Mouse (Mus musculus) brown adipose tissue, adult 24 weeks (tissue): ENCODE measurements around the gene Tex9. TPM values are rescaled to one million over a fixed set of nuclear protein-coding genes. Genes with fewer than 3 reads are reported as not detected.

Source experiments
- H3K27ac ChIP-seq: fragments of 200-500 bp; replicated peaks from 2 replicates; pipeline ENCODE4 v1.5.1; 2012; ENCODE audit warnings: low read depth, mild to moderate bottlenecking, low read length
- H3K4me1 ChIP-seq: fragments of 200-500 bp; 2 replicates; pipeline ENCODE4 v1.6.1; 2012; ENCODE audit warnings: low read length, mixed read lengths; ENCODE audit not compliant: control insufficient read depth, insufficient read depth, insufficient read length
- H3K4me3 ChIP-seq: fragments of 200-500 bp; 2 replicates; pipeline ENCODE4 v1.5.1; 2012; ENCODE audit warnings: low read depth, mild to moderate bottlenecking, low read length, moderate library complexity; ENCODE audit not compliant: insufficient read depth
- polyA plus RNA-seq: library from polyadenylated mRNA; stranded (reverse); fragments of >200 nt; gene quantifications from 2 replicates; pipeline ENCODE4 v1.2.4, GENCODE M21; 2012; ENCODE audit not compliant: missing spikeins, insufficient read depth, insufficient read length

The Tex9 gene
- polyA plus RNA-seq, 1 experiment = 2.3 TPM

GRCm38 (mm10) chr9:72497171-72497570 lies 5.2 kb upstream of the Tex9 start:
- Histone ChIP-seq H3K4me1 (peaks cover 2% of the 10 kb centered on the region; the same call in 1 of the 2 replicates), H3K4me3 (no peak overlapping the region), H3K27ac (no peak overlapping the region)

DNA sequence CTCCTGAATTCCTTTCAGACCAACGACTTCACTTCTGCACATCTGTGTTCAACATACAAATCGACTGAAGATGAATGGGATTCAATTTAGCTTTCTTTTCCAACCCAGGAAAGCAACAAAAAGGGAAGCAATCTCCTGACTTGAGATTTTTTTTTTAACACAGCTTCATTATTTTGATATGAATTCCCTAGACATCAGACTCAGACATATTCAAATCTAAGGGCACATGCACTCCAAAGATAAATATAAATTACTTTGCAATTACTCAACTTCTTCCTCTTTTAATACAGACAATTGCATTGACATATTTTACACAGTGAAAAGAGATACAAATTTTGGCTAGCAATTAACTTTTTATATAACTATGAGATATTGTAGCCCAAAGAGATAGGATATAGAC lies 4.7 kb upstream of the Tex9 start:
- Histone ChIP-seq H3K27ac (no peak overlapping the region), H3K4me1 (peaks cover 5% of the 10 kb centered on the region; the same call in 1 of the 2 replicates), H3K4me3 (no peak overlapping the region)

DNA sequence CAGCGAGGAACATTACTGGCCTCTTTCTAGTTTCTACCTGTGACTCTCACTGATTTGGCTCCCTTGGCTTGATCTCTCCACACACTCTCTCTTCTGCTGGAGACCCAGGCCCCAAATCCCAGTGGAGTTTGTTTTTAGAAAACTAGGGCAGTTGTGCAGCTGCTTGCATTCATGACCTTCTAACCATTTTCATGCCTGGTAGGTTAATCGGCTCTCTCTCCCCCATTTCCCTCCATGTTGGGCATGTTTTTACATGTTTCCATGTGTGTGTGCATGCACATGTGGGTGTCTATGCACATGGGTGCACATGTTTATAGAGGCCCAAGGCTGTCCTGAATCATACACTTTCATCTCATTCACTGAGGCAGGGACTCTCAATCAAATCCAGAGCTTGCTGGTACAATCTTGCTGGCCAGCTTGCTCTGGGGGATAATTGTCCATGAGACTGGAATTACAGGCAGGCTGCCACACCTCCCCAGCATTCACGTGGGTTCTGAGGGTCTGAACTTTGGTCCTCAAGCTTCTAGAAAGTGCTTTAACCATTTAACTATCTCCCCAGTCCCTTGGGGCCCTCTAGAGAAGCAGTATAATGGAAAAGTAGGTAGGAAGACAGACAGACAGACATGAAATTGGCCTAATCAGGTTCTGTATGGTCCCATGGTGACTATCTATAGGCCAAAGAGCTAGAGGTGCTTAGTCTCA lies 2.1 kb upstream of the Tex9 start:
- no peak overlapping the region for H3K4me3 ChIP-seq
- H3K27ac ChIP-seq = no peak overlapping the region

GRCm38 (mm10) chr9:72493465-72493864 lies 1.5 kb upstream of the Tex9 start:
- H3K4me3 ChIP-seq = no peak overlapping the region
- peaks cover 5% of the 10 kb centered on the region for H3K4me1 ChIP-seq
- no peak overlapping the region for H3K27ac ChIP-seq

More for the DNA sequence above, 2.1 kb upstream of the Tex9 start:
- H3K4me1 ChIP-seq = peaks cover 5% of the 10 kb centered on the region

DNA sequence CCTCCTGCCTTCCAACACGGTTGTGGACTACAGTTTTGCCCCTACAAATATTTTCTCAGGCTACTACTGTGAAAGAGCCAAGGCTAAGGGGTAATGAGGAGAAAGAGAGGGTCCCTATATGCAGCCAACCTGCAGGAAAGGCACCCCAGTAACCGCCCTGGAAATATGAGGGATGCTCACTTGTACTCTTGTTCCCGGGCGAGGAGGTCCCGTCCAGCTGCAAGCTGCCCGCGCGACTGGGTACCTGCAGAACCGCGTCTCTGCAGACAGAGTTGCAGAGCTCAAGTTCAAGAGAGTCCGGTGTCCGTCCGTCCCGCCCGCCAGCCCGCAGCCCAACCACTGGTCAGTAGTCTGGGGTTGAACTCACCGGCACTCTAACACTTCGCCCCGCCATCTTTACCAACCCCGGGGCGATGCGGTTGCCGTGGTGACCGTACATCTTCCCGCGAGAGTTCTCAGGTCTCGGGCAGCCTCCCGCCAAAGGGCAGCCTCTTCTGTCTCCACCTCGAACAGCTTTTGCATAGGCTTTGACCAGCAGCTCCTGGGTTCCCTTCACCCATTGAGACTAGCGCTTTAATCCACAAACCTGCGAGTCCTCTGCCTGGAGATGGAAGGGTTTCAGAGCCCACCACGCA lies 336 bp downstream of the Tex9 start:
- H3K27ac ChIP-seq = no peak overlapping the region
- peaks cover 5% of the 10 kb centered on the region for H3K4me1 ChIP-seq
- peak overlapping the region; percentile 95 for H3K4me3 ChIP-seq

DNA sequence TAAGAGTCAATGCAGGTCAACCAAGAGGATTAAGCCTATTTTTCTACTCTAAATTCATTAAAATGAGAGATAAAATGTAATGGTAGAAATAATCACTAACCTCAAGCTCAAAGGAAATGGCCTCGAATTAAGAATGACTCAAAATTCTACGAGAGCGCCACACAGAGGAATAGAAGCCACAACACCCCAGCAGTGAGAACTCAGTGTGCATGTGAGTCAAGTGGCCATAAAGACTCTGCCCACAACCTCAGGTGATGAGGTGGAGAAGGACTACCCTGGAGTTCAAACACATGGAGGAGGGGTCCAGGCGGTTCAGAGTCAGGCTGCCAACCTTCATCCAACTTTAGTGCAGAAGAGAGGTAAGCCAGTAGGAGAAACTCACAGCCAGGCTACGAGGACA lies 2.9 kb downstream of the Tex9 start:
- Histone ChIP-seq H3K27ac (no peak overlapping the region), H3K4me1 (peaks cover 5% of the 10 kb centered on the region), H3K4me3 (no peak overlapping the region)

GRCm38 (mm10) chr9:72488523-72488922 lies 3.5 kb downstream of the Tex9 start:
- H3K4me3 ChIP-seq = no peak overlapping the region
- no peak overlapping the region for H3K27ac ChIP-seq
- peaks cover 5% of the 10 kb centered on the region for H3K4me1 ChIP-seq

GRCm38 (mm10) chr9:72479276-72479675 lies 12.7 kb downstream of the Tex9 start:
- Histone ChIP-seq H3K4me1 (no peaks in the 10 kb centered on the region), H3K4me3 (no peak overlapping the region)

DNA sequence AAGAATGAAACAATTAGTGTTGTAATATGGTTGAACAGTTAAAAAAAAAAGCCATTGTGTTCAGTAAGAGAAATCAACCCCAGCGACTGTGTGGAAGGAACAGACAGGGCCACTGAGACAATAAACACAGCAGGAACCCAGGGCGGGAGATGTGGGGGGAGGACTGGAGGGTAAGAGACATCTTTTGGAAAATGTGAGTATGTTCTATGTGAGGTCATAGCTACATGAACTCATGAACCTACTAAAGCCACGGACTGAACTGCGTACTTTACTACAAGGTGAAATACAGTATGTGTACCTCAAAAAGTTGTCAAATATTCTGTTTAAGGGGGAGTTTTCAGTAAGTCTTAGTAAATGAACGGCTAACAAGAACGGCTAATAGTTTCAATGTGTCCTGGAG lies 14.7 kb downstream of the Tex9 start:
- Histone ChIP-seq H3K4me1 (no peaks in the 10 kb centered on the region), H3K4me3 (no peak overlapping the region), H3K27ac (no peak overlapping the region)

More at GRCm38 (mm10) chr9:72479276-72479675, 12.7 kb downstream of the Tex9 start:
- H3K27ac ChIP-seq = no peak overlapping the region

DNA sequence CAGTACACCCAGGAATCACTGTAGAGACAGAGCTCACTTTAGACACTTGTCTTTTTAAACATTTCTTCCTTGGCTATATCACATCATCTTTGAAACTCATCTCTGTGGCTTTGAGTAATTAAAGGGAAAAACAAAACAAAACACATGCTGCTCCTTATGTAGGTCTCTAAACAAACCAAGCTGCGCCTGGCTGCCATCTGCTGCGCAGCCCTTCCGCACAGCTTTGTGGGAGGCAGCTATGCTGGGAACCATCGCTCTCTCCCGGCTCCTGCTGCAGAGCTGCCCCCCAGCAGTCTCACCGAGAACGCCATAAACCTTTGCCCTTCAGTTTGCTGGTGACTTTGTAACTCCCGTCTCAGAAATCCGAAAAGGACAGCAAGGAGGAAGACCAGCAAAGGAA lies 16.5 kb downstream of the Tex9 start:
- Histone ChIP-seq H3K27ac (no peak overlapping the region), H3K4me1 (no peaks in the 10 kb centered on the region), H3K4me3 (no peak overlapping the region)

DNA sequence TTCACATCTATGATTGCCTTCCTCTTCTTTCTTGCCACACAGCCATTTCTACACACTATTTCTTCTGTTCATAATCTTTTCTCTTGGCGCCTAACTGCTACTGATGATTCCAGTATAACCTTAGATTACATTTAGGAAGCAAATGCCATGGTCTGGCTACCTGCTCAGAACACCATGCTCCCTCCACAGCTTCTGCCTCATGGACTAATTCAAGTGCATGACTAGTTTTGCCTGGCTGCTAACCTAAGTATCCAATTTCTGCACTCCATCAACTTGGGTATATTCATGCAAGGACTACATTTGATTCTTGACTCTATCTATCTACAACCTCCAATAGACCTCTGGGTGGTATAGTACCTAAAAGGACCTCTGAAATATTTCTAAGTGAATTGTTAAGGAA lies 22.2 kb downstream of the Tex9 start:
- H3K4me3 ChIP-seq = no peak overlapping the region
- no peaks in the 10 kb centered on the region for H3K4me1 ChIP-seq
- H3K27ac ChIP-seq = no peak overlapping the region

DNA sequence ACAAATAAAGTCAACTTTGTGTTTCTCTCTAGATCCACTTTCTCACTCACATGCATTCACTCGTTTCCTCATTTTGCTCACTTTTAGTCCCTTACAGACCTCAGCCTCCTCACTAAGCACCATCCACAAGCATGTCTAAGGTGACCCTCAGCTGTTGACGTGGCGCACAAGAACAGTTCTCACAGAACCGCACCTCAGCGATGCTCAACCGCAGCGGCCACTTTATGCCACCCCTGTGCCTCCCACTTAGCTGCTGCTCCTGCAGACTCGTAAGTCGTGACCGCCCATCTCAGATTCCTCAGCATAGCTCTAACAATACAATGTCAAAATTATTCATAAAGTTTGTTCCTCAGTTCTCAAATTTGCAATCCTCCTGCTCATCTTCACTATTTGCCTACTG lies 23.4 kb downstream of the Tex9 start:
- Histone ChIP-seq H3K4me1 (no peaks in the 10 kb centered on the region), H3K4me3 (no peak overlapping the region), H3K27ac (no peak overlapping the region; the same call in 1 of the 2 replicates)

- Histone ChIP-seq H3K4me3 (no peak overlapping the region), H3K27ac (no peak overlapping the region), H3K4me1 (no peaks in the 10 kb centered on the region)
These were observed 24.2 kb downstream of the Tex9 start for GRCm38 (mm10) chr9:72467551-72468407.

DNA sequence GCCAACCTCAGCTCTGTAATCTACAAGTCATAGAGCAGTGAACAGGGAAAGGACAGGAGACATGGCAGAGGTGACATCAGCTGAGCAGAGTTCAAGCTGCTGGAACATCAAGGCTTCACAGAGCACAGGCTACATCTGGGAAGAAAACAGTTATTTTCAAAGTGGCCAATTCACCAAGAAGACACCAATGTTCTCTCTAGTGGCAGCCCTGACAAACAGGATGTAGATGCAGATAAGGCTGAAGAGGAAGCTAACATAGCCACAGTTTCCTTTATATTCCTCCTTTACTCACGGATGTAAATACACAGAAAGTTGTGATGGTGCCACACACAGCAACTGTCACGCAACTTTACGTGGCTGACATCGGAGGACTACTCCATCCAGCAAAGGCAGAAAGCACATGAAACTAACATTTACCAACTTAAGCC lies 26.2 kb downstream of the Tex9 start:
- Histone ChIP-seq H3K27ac (no peak overlapping the region), H3K4me3 (no peak overlapping the region), H3K4me1 (no peaks in the 10 kb centered on the region)

- no peak overlapping the region for H3K27ac ChIP-seq
- no peaks in the 10 kb centered on the region for H3K4me1 ChIP-seq
- H3K4me3 ChIP-seq = no peak overlapping the region
These were observed 27.2 kb downstream of the Tex9 start for GRCm38 (mm10) chr9:72464806-72465205.
